In the genomic region with DNA sequence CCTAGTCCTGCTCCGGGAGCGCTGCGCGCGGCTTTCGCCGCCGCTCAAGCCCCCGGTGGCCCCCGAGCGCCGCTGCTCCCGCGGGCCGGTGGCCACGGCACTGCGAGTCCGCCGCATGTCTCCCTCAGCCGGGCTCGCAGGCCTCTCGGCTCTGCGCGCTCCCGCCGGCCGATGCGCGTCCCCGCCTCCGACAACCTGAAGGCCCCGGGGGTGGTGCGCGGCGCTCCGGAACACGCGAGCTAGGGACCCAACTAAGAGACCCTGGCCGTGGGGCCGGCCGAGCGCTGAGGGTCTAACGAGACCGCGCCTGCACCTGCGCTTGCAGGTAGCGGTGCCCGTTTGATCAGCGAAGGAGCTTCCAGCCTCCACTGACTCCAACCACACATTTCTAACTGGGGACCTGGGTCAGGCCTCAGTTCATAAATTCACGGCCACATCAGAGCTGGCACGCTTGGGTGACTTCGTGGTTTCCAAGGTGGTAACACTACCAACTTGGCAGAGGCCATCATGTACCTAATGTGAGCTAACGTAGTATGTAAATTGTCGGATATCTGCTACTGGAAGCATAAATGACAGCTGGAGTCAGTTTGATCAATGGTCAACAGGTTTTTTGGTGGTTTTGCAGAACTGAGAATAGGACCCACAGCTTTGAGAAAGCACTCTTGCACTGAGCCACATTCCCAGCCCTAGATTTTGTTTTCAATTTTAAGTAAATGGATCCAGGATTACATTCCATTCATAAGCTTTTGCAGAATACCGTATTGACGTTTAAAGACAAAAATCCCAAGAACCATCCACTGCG, we compare ENCODE assay signal across 7 mouse cellular contexts. TPM values are rescaled to one million over a fixed set of nuclear protein-coding genes. Genes with fewer than 3 reads are reported as not detected.
A peak's percentile ranks its signal among the peaks of the same experiment; 100 is the strongest.
DNase-seq lines count a peak whose midpoint lies in the region; ATAC-seq and TF ChIP-seq lines count a peak whose summit lies in the region.

A gene (minus strand): TSS at position 173 of the 802 bp plus-strand sequence.

- 0 out of 2 replicates have a peak, but pooled peaks have one; percentile 76 for ATAC-seq in embryonic facial prominence, embryonic 12.5 days (ENCODE audit: insufficient number of reproducible peaks, insufficient read depth, low FRiP score, low TSS enrichment)
- peak; percentile 85 for ATAC-seq in midbrain, embryonic 11.5 days (ENCODE audit: low FRiP score)

- no peaks in the 10 kb centered on the region for H3K36me3 ChIP-seq in embryonic facial prominence, embryonic 12.5 days
- H3K36me3 ChIP-seq in limb, embryonic 10.5 days, result peaks cover 9% of the 10 kb centered on the region
- no peaks in the 10 kb centered on the region for H3K36me3 ChIP-seq in midbrain, embryonic 11.5 days (ENCODE audit: control insufficient read depth, insufficient read depth, low read length)
- peaks cover 2% of the 10 kb centered on the region for H3K36me3 ChIP-seq in small intestine, adult 2 months (ENCODE audit: control insufficient read depth, insufficient read depth, low read length)

- H3K27ac ChIP-seq in embryonic facial prominence, embryonic 12.5 days, result 0 out of 2 replicates have a peak within 1 kb of the TSS, but pooled peaks have one; percentile 51
- peak within 1 kb of the TSS; percentile 95 for H3K27ac ChIP-seq in limb, embryonic 10.5 days
- peak within 1 kb of the TSS; percentile 51 for H3K27ac ChIP-seq in midbrain, embryonic 11.5 days (ENCODE audit: low read depth, low read length)
- peak within 1 kb of the TSS; percentile 76 for H3K27ac ChIP-seq in small intestine, adult 2 months (ENCODE audit: insufficient read depth, low read depth, low read length)

- no peaks in the 10 kb centered on the region for H3K4me1 ChIP-seq in embryonic facial prominence, embryonic 12.5 days
- H3K4me1 ChIP-seq in limb, embryonic 10.5 days, result peaks cover 24% of the 10 kb centered on the region
- H3K4me1 ChIP-seq in midbrain, embryonic 11.5 days (ENCODE audit: control insufficient read depth, insufficient read depth, low read length), result peaks cover 10% of the 10 kb centered on the region
- peaks cover 4% of the 10 kb centered on the region; the same call in 1 of the 2 replicates for H3K4me1 ChIP-seq in small intestine, adult 2 months (ENCODE audit: control insufficient read depth, insufficient read depth, insufficient read length, low read length)

- TF ChIP-seq CTCF in small intestine, adult 2 months (IDR thresholded peaks at IDR 0.05; ENCODE audit: extremely low read depth, insufficient read length, insufficient replicate concordance, low read depth, low read length), result no peak

- H3K4me3 ChIP-seq in embryonic facial prominence, embryonic 12.5 days, result peak within 1 kb of the TSS; percentile 84
- H3K4me3 ChIP-seq in limb, embryonic 10.5 days, result peak within 1 kb of the TSS; percentile 87
- peak within 1 kb of the TSS; percentile 78 for H3K4me3 ChIP-seq in midbrain, embryonic 11.5 days (ENCODE audit: low read depth, low read length)
- H3K4me3 ChIP-seq in small intestine, adult 2 months (ENCODE audit: low read depth, low read length), result peak within 1 kb of the TSS; percentile 96

- peak within 1 kb of the TSS; percentile 88 for H3K4me2 ChIP-seq in embryonic facial prominence, embryonic 12.5 days (replicated peaks)
- H3K4me2 ChIP-seq in midbrain, embryonic 11.5 days, result peak within 1 kb of the TSS; percentile 92

- DNase-seq in adrenal gland, postnatal 14 days, result peak; percentile 89
- peak; percentile 78 to 81 for DNase-seq in heart, adult 18-20 months
- DNase-seq in kidney, adult 18-20 months, result peak; percentile 86
- no peak for DNase-seq in limb, embryonic 10.5 days (ENCODE audit: low spot score)
- peak; percentile 98 for DNase-seq in midbrain, embryonic 11.5 days (ENCODE audit: low spot score, missing footprints)

- H3K9ac ChIP-seq in embryonic facial prominence, embryonic 12.5 days, result peak within 1 kb of the TSS; percentile 92
- H3K9ac ChIP-seq in midbrain, embryonic 11.5 days (ENCODE audit: low read length), result peak within 1 kb of the TSS; percentile 97

- H3K27me3 ChIP-seq in embryonic facial prominence, embryonic 12.5 days, result peaks cover 3% of the 10 kb centered on the region; the same call in 1 of the 2 replicates
- peaks cover 36% of the 10 kb centered on the region for H3K27me3 ChIP-seq in limb, embryonic 10.5 days (ENCODE audit: low read depth, poor library complexity, severe bottlenecking)
- H3K27me3 ChIP-seq in midbrain, embryonic 11.5 days (ENCODE audit: control insufficient read depth, insufficient read depth, low read length), result 0 out of 2 replicates have a peak, but pooled peaks cover 2% of the 10 kb centered on the region
- no peaks in the 10 kb centered on the region for H3K27me3 ChIP-seq in small intestine, adult 2 months (ENCODE audit: control insufficient read depth, insufficient read depth, low read length)

- WGBS in embryonic facial prominence, embryonic 12.5 days, result 4% methylated on average over 57 of the region's 57 CpGs
- WGBS in limb, embryonic 10.5 days, result 6% methylated on average over 57 of the region's 57 CpGs
- 7% methylated on average over 55 of the region's 57 CpGs for WGBS in midbrain, embryonic 11.5 days
- 6% methylated on average over 49 of the region's 57 CpGs for whole genome bisulfite sequencing in small intestine, adult 2 months

- TF ChIP-seq POLR2A in small intestine, adult 2 months (IDR thresholded peaks at IDR 0.05; ENCODE audit: low read depth, low read length), result peak; percentile 72

- H3K9me3 ChIP-seq in embryonic facial prominence, embryonic 12.5 days, result no peaks in the 10 kb centered on the region
- no peaks in the 10 kb centered on the region for H3K9me3 ChIP-seq in limb, embryonic 10.5 days (replicated peaks)
- H3K9me3 ChIP-seq in midbrain, embryonic 11.5 days (ENCODE audit: control insufficient read depth, low read length), result no peaks in the 10 kb centered on the region

RNA-seq across cellular contexts. Expression of the gene that starts here (rescaled TPM):
- total RNA-seq in adrenal gland, postnatal 14 days (2021), result 40.5 and 50.7 TPM in 2 replicates
- 47.1 and 48.1 TPM in 2 replicates for polyA plus RNA-seq in embryonic facial prominence, embryonic 12.5 days (2016; fragmentation: Nextera tagmentation; extraction: Ambion mirVana)
- total RNA-seq in heart, adult 18-20 months (2021), result 10 to 100 TPM; 19.5 to 25.5 TPM
- 35.0 and 42.2 TPM in 2 replicates for polyA plus RNA-seq in limb, embryonic 10.5 days (2016; fragmentation: Nextera tagmentation; extraction: Ambion mirVana)
- polyA plus RNA-seq in midbrain, embryonic 11.5 days (2014; fragmentation: Nextera tagmentation; extraction: Ambion mirVana), result 54.8 and 68.5 TPM in 2 replicates
- 77.4 and 175 TPM in 2 replicates for polyA plus RNA-seq in small intestine, adult 2 months (2012; rRNA removed)
